Mouse (Mus musculus) kidney, postnatal 25 days (tissue): ENCODE data around the gene Carmil3.

Experiments used
- DNase-seq, 2 experiments: peaks; one replicate each; pipeline ENCODE4 v3.0.0; 2021; ENCODE audit warnings: mixed read lengths in 2 of 2

The Carmil3 gene

DNA sequence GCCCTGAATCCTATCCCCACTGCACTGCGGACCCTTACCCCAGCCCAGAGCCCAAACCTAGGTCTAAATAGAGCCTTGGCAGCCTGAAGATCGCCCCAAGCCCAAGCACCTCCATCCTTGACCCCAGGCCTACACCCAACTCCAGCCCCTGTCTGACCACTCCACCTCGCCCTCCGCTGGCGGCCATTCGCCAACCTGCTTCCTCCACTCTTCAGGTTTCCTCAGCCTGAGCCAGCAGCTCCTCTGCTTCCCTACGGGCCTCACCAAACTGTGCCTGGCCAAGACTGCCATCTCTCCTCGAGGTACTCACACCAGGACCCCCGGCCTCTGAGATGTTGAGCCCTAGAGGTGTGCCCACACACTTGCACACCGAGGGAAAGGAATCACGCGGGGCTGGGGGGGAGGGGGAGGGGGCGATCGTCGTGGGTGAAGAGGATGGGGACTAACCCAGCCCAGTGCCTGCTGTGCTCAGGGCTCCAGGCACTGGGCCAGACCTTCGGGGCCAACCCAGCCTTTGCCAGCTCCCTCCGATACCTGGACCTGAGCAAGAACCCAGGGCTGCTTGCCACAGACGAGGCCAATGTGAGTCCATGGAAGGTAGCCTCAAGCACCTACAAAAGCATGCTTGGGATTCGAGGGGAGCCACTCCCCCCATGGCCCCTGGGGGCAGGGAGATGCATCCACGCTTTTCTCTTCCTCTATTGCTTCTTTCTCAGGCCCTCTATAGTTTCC is 5.2 kb downstream of the Carmil3 start:
- DNase-seq = no peak

GRCm38 (mm10) chr14:55496761-55497448 is 6.5 kb downstream of the Carmil3 start:
- peak in 1 of 2 experiments; percentile 44 for DNase-seq

GRCm38 (mm10) chr14:55497449-55497821 is 7.0 kb downstream of the Carmil3 start:
- peak; percentile 81 to 88 for DNase-seq

DNA sequence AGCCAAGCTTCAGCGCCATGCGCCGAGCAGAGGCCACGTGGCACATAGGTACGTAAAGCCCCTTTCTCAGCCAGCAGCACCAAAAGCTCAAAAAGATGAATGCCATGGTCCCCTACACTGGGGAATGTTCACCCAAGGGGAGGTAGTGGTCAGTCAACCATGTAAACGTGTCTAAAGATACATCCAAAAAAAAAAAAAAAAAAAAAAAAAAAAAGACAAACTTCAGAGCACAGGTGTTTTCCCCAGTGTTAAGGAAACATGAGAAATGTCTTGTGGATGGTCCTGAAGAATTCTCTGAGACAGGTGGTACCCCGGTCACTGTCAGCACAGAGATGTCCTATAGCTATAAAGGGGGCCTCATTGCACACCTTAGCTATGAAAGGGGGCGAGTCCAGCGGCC is 15.2 kb downstream of the Carmil3 start:
- DNase-seq = no peak

DNA sequence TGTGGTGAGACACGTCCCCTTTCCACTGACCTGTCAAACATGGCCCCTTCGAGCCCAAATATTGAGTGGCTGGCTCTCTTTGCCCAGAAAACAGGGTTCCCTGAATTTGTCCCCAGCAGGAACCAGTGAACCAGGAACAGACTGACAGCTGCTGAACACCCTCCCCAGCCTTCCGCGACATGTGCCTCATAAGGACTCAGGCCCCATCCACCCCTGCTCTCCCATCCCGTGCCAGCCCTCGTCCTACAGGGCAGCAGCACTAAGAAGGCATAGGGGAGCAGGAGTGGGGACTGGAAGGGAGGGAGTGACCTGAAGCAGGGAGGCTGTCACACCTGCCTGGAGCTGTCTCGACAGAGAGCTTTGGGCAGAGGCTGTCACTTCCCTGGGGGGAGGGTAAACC is 17.4 kb downstream of the Carmil3 start:
- no peak for DNase-seq

GRCm38 (mm10) chr14:55509540-55509939 is 19.1 kb downstream of the Carmil3 start:
- no peak for DNase-seq

DNA sequence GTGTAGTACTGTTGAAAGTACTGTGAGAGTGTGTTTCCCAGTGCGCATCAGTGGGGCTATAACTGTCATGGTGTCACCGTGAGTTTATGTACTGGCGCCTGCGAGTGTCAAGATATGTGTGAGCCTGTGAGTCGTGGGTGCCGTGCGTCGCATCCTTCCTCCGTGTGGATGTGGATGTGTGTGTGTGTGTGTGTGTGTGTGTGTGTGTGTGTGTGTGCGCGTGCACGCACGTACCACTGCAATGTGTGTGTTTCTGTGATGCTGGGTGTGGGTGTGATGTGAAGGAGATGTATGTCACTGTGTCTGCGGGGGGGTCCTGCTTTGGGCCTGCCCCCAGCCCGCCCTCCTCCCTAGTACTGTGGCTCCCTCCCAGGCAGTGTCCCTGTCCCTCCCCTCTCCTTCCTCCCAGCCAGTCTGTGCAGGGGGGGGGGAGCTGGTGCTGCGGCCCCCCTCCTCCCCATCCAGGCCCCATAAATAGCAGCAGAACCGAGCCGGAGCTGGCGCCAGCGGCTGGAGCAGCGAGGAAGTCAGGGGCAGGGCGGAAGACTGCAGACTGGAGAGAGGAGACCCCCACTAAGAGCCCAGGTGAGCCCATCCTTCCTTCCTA is 19.8 kb downstream of the Carmil3 start, which contains the start of gene Cpne6:
Gene Cpne6 (plus strand): TSS at position 321 of the 607 bp plus-strand sequence.
- DNase-seq = no peak

DNA sequence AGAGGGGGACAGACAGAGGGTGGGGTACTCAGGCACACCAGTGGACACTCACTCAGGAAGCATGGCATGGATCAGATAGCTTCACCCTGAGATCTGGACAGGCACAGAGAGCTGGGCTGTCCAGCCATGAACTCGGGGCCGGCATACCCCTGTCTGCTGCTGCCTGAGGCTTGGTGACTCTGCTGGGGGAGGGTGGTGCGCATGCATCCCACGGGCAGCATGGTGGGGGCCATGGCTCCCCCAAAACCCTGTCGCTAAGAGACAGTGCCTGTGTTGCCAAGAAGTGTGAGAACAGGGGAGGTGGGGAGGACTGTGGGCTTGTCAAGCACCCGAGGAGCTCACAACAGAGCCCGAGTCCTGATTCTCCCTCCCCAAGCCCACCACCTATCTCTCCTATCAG is 20.6 kb downstream of the Carmil3 start:
- DNase-seq = no peak

DNA sequence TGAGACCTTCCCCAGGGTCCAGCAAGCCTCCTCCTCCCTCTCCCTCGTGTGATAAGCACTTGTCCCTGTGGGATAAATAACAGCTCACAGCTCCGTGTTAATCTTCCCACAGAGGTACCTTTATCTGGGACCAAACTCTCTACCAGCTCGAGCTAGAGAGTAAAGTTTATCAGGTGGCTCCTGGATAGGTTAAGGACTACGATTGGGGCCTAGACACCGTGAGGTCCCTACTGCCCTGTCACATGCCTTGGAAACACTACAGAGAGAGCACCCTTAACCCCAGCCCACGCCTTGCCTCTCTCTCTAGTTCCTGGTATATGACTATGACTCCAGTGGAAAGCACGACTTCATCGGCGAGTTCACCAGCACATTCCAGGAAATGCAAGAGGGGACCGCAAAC is 23.5 kb downstream of the Carmil3 start:
- DNase-seq = no peak

GRCm38 (mm10) chr14:55515846-55516245 is 25.4 kb downstream of the Carmil3 start:
- DNase-seq = no peak

- DNase-seq = no peak
Measured at GRCm38 (mm10) chr14:55518897-55519296, 28.4 kb downstream of the Carmil3 start.

GRCm38 (mm10) chr14:55519604-55520003 is 29.2 kb downstream of the Carmil3 start:
- DNase-seq = no peak

DNA sequence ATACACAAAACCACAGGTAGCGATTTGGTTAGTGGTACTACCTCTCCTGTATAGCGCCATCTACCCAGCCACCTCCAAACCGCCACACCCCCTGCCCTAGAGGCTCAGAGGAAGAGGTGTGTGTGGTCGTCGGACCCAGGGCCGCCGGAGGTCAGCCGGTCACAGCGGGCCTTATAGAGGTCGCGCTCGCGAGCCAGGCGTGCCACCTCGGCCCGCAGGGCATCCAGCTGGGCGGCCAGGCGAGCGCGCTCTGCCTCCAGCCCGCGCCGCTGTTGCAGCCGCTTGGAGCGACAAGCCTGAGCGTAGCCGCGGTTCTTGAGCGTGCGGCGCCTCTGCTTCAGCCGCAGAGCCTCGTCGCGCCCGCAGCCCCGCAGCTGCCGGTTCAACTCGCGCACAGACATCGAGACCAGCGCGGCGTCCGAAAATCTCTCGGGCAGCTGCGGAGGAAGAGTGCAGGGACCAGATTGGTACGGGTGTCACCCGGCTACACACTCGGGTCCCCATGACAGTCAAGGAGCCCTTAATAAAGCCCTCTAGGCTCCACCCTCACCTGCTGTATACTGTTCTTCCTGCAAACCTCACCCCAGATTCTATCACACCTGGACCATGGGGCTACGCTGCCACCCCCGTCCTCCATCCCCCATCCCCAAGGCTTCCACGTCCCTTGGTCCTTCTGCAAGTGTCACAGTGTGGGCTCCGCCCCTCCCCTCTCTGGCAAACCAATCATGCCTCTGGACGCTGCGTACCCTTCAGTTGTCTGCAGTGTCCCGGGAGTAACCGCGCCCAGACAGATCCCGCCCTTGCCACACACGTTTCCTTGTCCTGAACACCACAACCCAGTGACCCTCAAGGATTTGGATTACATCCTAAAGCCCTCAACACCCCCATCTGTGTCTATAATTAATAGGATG is 30.3 kb downstream of the Carmil3 start:
- peak in 1 of 2 experiments; percentile 14 for DNase-seq

- no peak for DNase-seq
Measured at GRCm38 (mm10) chr14:55524062-55524461, 33.6 kb downstream of the Carmil3 start.

DNA sequence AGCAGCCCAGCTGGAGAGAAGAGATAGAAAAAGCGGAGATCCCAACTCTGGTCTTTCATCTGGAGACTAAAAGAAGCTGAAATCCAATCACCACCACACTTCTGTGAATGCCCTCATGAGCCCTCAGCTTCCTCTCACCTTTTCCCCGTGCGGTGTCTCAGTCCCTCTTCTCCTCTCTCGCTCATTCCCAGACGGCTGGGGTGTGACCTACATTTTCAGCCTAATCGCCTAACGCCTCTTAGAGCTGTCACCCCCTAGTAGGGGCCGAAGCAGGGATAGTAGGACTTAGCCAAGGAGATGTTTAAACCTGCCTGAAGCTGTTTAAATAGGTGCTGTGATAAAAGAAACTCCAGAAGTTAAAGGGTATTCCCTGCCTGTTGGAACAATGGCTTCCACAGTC is 34.3 kb downstream of the Carmil3 start, which contains the start of gene Nrl:
Gene Nrl (minus strand): TSS at position 197 of the 400 bp plus-strand sequence.
- DNase-seq = no peak

DNA sequence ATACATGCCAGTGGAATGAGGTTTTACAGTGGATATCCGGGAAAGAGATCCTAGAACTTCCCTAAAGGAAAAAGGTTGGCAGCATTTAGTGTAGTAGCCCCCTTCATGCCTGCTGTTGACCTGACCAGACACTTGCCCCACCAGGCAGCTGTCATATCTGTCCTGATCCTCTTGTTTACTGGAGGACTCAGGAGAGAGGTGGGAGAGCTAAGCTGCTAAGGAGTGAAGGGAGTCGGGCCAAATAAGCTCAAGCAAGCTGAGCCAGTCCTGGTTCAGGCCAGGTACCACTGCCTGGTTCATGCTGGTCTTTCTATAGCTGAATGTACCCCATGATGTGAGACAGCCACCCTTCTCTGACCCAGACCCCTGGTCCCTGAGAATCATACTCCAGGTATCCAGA is 36.2 kb downstream of the Carmil3 start:
- DNase-seq = no peak

GRCm38 (mm10) chr14:55527940-55528339 is 37.5 kb downstream of the Carmil3 start:
- DNase-seq = peak; percentile 50 to 63

DNA sequence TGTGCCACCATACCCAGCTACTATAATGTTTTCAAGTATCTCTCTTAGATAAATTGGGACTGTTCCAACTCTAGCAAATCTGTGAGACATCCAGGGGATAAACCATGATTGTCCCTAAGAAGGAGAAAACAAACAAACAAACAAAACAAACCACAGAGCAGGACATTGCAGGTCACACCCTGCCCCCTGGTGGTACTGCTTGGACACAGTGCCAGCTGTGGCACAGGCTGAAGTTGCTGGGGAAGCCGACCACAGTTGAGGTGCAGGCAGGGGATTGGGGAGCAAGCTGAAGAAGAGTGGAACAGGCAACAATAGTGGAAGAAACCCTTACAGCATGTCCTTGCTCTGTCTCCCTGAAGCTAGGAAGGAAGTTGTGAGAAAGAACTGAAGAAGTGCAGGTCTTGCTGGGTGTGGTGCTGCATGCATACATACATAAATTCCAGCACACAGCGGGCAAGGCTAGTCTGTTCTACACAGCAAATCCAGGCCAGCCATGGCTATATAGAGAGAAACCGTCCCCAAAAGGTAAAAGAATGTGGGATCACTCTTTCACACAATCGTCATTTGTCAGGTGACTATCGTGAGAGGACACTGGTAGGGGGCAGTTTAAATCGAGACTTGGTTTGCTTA is 45.8 kb downstream of the Carmil3 start:
- peak; percentile 61 to 75 for DNase-seq

GRCm38 (mm10) chr14:55540067-55540786 is 49.8 kb downstream of the Carmil3 start, which contains the start of gene Pck2:
Gene Pck2, plus strand, starts transcription at chr14:55540266.
- peak; percentile 90 to 96 for DNase-seq

DNA sequence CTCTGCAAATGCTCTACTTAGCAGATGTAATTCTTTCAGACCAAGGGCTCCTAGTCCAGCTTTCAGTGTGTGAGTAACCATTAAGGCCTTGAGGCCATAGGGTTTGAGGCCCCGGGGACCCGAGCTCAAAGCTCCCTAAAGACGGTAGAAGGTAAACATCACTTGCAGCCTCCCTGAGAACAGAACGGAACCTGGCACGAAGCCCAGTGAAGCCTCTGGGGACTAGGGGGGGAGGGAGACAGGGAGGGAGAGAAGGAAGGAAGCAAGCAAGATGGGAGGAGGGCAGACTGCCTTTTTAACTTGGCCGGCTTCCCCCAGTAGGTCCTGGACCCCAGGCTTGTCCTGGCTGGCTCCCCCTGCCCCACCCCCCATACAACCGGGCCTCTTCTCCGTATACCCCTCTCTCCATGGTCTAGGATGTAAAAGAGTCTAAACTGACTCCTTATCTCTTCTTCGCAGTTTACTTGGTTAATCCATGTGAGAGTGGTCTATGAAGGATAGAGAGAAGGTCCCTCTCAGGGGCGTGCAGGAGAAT is 50.4 kb downstream of the Carmil3 start:
- peak; percentile 86 to 88 for DNase-seq

- DNase-seq = no peak
Measured at GRCm38 (mm10) chr14:55542268-55542667, 51.8 kb downstream of the Carmil3 start.
